Mouse (Mus musculus): ENCODE measurements around the gene Slc48a1.

Gene Slc48a1

GRCm38 (mm10) chr15:97752491-97752890 is 25.8 kb upstream of the Slc48a1 start:
- DNase-seq (ENCODE audit: low spot score in 2 of 2) = no peak

- no peak for DNase-seq (ENCODE audit: low spot score in 2 of 2)
These were observed 23.8 kb upstream of the Slc48a1 start for GRCm38 (mm10) chr15:97754476-97754875.

- DNase-seq (ENCODE audit: low spot score in 2 of 2) = no peak
These were observed 23.0 kb upstream of the Slc48a1 start for GRCm38 (mm10) chr15:97755361-97755760.

- no peak for DNase-seq (ENCODE audit: low spot score in 2 of 2)
These were observed 18.3 kb upstream of the Slc48a1 start for GRCm38 (mm10) chr15:97760006-97760405.

- DNase-seq (ENCODE audit: low spot score in 2 of 2) = no peak
These were observed 17.4 kb upstream of the Slc48a1 start for GRCm38 (mm10) chr15:97760952-97761351.

- DNase-seq (ENCODE audit: low spot score in 2 of 2) = no peak
These were observed 16.9 kb upstream of the Slc48a1 start for GRCm38 (mm10) chr15:97761438-97761837.

GRCm38 (mm10) chr15:97762733-97763132 is 15.6 kb upstream of the Slc48a1 start:
- DNase-seq (ENCODE audit: low spot score in 2 of 2) = no peak

GRCm38 (mm10) chr15:97763256-97764049 is 14.9 kb upstream of the Slc48a1 start:
- DNase-seq (ENCODE audit: low spot score in 2 of 2) = no peak

- DNase-seq (ENCODE audit: low spot score in 2 of 2) = no peak
These were observed 13.8 kb upstream of the Slc48a1 start for GRCm38 (mm10) chr15:97764532-97764931.

- DNase-seq (ENCODE audit: low spot score in 2 of 2) = no peak
These were observed 13.1 kb upstream of the Slc48a1 start for GRCm38 (mm10) chr15:97765090-97765794.

- no peak for DNase-seq (ENCODE audit: low spot score in 2 of 2)
These were observed 12.1 kb upstream of the Slc48a1 start for GRCm38 (mm10) chr15:97766194-97766593.

- no peak for DNase-seq (ENCODE audit: low spot score in 2 of 2)
These were observed 11.6 kb upstream of the Slc48a1 start for GRCm38 (mm10) chr15:97766594-97767279.

GRCm38 (mm10) chr15:97767280-97768186 is 10.8 kb upstream of the Slc48a1 start, which contains the start of gene Rapgef3:
TSS of gene Rapgef3 (minus strand) at chr15:97767972.
- DNase-seq (ENCODE audit: low spot score in 2 of 2) = peak; percentile 82 to 84

GRCm38 (mm10) chr15:97768192-97768591 is 10.1 kb upstream of the Slc48a1 start:
- DNase-seq (ENCODE audit: low spot score in 2 of 2) = no peak

- no peak for DNase-seq (ENCODE audit: low spot score in 2 of 2)
These were observed 8.0 kb upstream of the Slc48a1 start for GRCm38 (mm10) chr15:97770280-97770679.

- DNase-seq (ENCODE audit: low spot score in 2 of 2) = no peak
These were observed 5.2 kb upstream of the Slc48a1 start for GRCm38 (mm10) chr15:97773108-97773507.

GRCm38 (mm10) chr15:97773961-97774370 is 4.4 kb upstream of the Slc48a1 start:
- no peak for DNase-seq (ENCODE audit: low spot score in 2 of 2)

- peak; percentile 65 to 68 for DNase-seq (ENCODE audit: low spot score in 2 of 2)
These were observed 1.8 kb upstream of the Slc48a1 start for GRCm38 (mm10) chr15:97776514-97776913.

GRCm38 (mm10) chr15:97776919-97777318 is 1.4 kb upstream of the Slc48a1 start:
- DNase-seq (ENCODE audit: low spot score in 2 of 2) = no peak

GRCm38 (mm10) chr15:97779576-97779975 is 1.3 kb downstream of the Slc48a1 start:
- DNase-seq (ENCODE audit: low spot score in 2 of 2) = no peak

GRCm38 (mm10) chr15:97780611-97781031 is 2.3 kb downstream of the Slc48a1 start:
- no peak for DNase-seq (ENCODE audit: low spot score in 2 of 2)
